Comparison of ENCODE assay signal across 8 mouse cellular contexts in genomic region chr12:69680635-69681565, GRCm38 (mm10). TPM values are rescaled to one million over a fixed set of nuclear protein-coding genes. Genes with fewer than 3 reads are reported as not detected.
DNase-seq lines count a peak whose midpoint lies in the region; ATAC-seq and TF ChIP-seq lines count a peak whose summit lies in the region.

No protein-coding gene starts in this region.

- H3K4me2 ChIP-seq in intestine, embryonic 14.5 days (ENCODE audit: low read length): peak overlapping the region; percentile 78
- peak overlapping the region; percentile 88 for H3K4me2 ChIP-seq in limb, embryonic 12.5 days
- peak overlapping the region; percentile 80 for H3K4me2 ChIP-seq in midbrain, embryonic 12.5 days (replicated peaks)

- peak; percentile 9; the same call in 1 of the 2 replicates for ATAC-seq in intestine, embryonic 14.5 days (replicated peaks; ENCODE audit: low FRiP score, low TSS enrichment, low read depth)
- peak; percentile 64 for ATAC-seq in limb, embryonic 12.5 days (ENCODE audit: insufficient number of reproducible peaks, insufficient read depth, low FRiP score, low TSS enrichment, low read depth)
- peak; percentile 58; the same call in 1 of the 2 replicates for ATAC-seq in midbrain, embryonic 12.5 days (ENCODE audit: low FRiP score, low read depth)

- H3K9me3 ChIP-seq in intestine, embryonic 14.5 days (ENCODE audit: control insufficient read depth, low read length): no peaks in the 10 kb centered on the region
- no peaks in the 10 kb centered on the region for H3K9me3 ChIP-seq in limb, embryonic 12.5 days
- no peaks in the 10 kb centered on the region for H3K9me3 ChIP-seq in midbrain, embryonic 12.5 days

- peak overlapping the region; percentile 97 for H3K27ac ChIP-seq in intestine, embryonic 14.5 days (ENCODE audit: low read depth)
- peak overlapping the region; percentile 96 for H3K27ac ChIP-seq in limb, embryonic 12.5 days
- peak overlapping the region; percentile 97 for H3K27ac ChIP-seq in midbrain, embryonic 12.5 days (replicated peaks)
- H3K27ac ChIP-seq in spleen, adult 2 months (ENCODE audit: insufficient read depth, low read length): peak overlapping the region; percentile 88

- no peak for TF ChIP-seq CTCF in spleen, adult 2 months (IDR thresholded peaks at IDR 0.05; ENCODE audit: extremely low read depth, insufficient read depth, insufficient read length, insufficient replicate concordance)

- H3K4me3 ChIP-seq in intestine, embryonic 14.5 days (ENCODE audit: low read depth, low read length): peak overlapping the region; percentile 91
- peak overlapping the region; percentile 91 for H3K4me3 ChIP-seq in limb, embryonic 12.5 days (replicated peaks)
- peak overlapping the region; percentile 80 for H3K4me3 ChIP-seq in midbrain, embryonic 12.5 days
- peak overlapping the region; percentile 73 for H3K4me3 ChIP-seq in spleen, adult 2 months (ENCODE audit: extremely low read depth, insufficient read depth, insufficient read length)

- no peak for TF ChIP-seq POLR2A in spleen, adult 2 months (IDR thresholded peaks at IDR 0.05; ENCODE audit: low read depth, low read length)

- H3K9ac ChIP-seq in intestine, embryonic 14.5 days (ENCODE audit: low read length): peak overlapping the region; percentile 97
- H3K9ac ChIP-seq in limb, embryonic 12.5 days (replicated peaks): peak overlapping the region; percentile 96
- peak overlapping the region; percentile 94 for H3K9ac ChIP-seq in midbrain, embryonic 12.5 days (replicated peaks)

- WGBS in intestine, embryonic 14.5 days: 1% methylated on average over 53 of the region's 56 CpGs
- under 1% methylated on average over 56 of the region's 56 CpGs for WGBS in limb, embryonic 12.5 days
- WGBS in midbrain, embryonic 12.5 days: under 1% methylated on average over 56 of the region's 56 CpGs
- 3% methylated on average over 55 of the region's 56 CpGs for WGBS in spleen, adult 2 months

- no peaks in the 10 kb centered on the region for H3K27me3 ChIP-seq in intestine, embryonic 14.5 days (replicated peaks; ENCODE audit: control insufficient read depth, insufficient read depth, low read length)
- no peaks in the 10 kb centered on the region for H3K27me3 ChIP-seq in limb, embryonic 12.5 days
- H3K27me3 ChIP-seq in midbrain, embryonic 12.5 days: no peaks in the 10 kb centered on the region; the same call in 1 of the 2 replicates
- H3K27me3 ChIP-seq in spleen, adult 2 months (ENCODE audit: control insufficient read depth, insufficient read depth, low read length): no peaks in the 10 kb centered on the region

- peaks cover 17% of the 10 kb centered on the region for H3K4me1 ChIP-seq in intestine, embryonic 14.5 days (replicated peaks; ENCODE audit: control insufficient read depth, insufficient read depth, low read length)
- H3K4me1 ChIP-seq in limb, embryonic 12.5 days (replicated peaks): peaks cover 11% of the 10 kb centered on the region
- peaks cover 12% of the 10 kb centered on the region for H3K4me1 ChIP-seq in midbrain, embryonic 12.5 days
- H3K4me1 ChIP-seq in spleen, adult 2 months (ENCODE audit: control insufficient read depth, insufficient read depth, insufficient read length): peaks cover 4% of the 10 kb centered on the region; the same call in 1 of the 2 replicates

- DNase-seq in layer of hippocampus, adult 11-12 months (ENCODE audit: low spot score): peak; percentile 20
- no peak for DNase-seq in layer of hippocampus, adult 9-10 months (ENCODE audit: low spot score)
- peak; percentile 53 for DNase-seq in embryo, embryonic 10 days (ENCODE audit: low spot score)
- DNase-seq in gastrocnemius, postnatal 25 days: peak; percentile 52
- peak; percentile 82 for DNase-seq in intestine, embryonic 14.5 days (ENCODE audit: low spot score)
- peak; percentile 12 to 52 for DNase-seq in spleen, adult 2 months (ENCODE audit: low read depth in 1 of 2, low spot score in 2 of 2)

- no peaks in the 10 kb centered on the region for H3K36me3 ChIP-seq in intestine, embryonic 14.5 days (ENCODE audit: control insufficient read depth, insufficient read depth, low read length)
- H3K36me3 ChIP-seq in limb, embryonic 12.5 days: no peaks in the 10 kb centered on the region
- no peaks in the 10 kb centered on the region for H3K36me3 ChIP-seq in midbrain, embryonic 12.5 days
- no peaks in the 10 kb centered on the region for H3K36me3 ChIP-seq in spleen, adult 2 months (ENCODE audit: control insufficient read depth, insufficient read depth, low read length)

RNA-seq across cellular contexts. Expression of gene Sos2, which starts 0.8 kb away (rescaled TPM):
- total RNA-seq in gastrocnemius, postnatal 25 days (2021): 10 to 100 TPM; 35.3 to 39.6 TPM
- polyA plus RNA-seq in intestine, embryonic 14.5 days (2014; fragmentation: Nextera tagmentation; extraction: Ambion mirVana): 10.6 and 14.6 TPM in 2 replicates
- 9.4 and 9.9 TPM in 2 replicates for polyA plus RNA-seq in limb, embryonic 12.5 days (2016; fragmentation: Nextera tagmentation; extraction: Ambion mirVana)
- polyA plus RNA-seq in midbrain, embryonic 12.5 days (2016; fragmentation: Nextera tagmentation; extraction: Ambion mirVana): 12.1 and 12.4 TPM in 2 replicates
- 8.7 and 9.3 TPM in 2 replicates for polyA plus RNA-seq in spleen, adult 2 months (2012; rRNA removed)

RNA-seq across cellular contexts. Expression of gene L2hgdh, which starts 43.8 kb away (rescaled TPM):
- total RNA-seq in gastrocnemius, postnatal 25 days (2021): 10 to 100 TPM; 31.2 to 32.7 TPM
- 18.4 and 19.3 TPM in 2 replicates for polyA plus RNA-seq in intestine, embryonic 14.5 days (2014; fragmentation: Nextera tagmentation; extraction: Ambion mirVana)
- 19.6 and 22.3 TPM in 2 replicates for polyA plus RNA-seq in limb, embryonic 12.5 days (2016; fragmentation: Nextera tagmentation; extraction: Ambion mirVana)
- 12.4 and 13.5 TPM in 2 replicates for polyA plus RNA-seq in midbrain, embryonic 12.5 days (2016; fragmentation: Nextera tagmentation; extraction: Ambion mirVana)
- polyA plus RNA-seq in spleen, adult 2 months (2012; rRNA removed): 1.4 and 1.9 TPM in 2 replicates

RNA-seq across cellular contexts. Expression of gene Atp5s, which starts 43.9 kb away (rescaled TPM):
- total RNA-seq in gastrocnemius, postnatal 25 days (2021): 10 to 100 TPM; 11.9 to 12.3 TPM
- polyA plus RNA-seq in intestine, embryonic 14.5 days (2014; fragmentation: Nextera tagmentation; extraction: Ambion mirVana): 31.7 and 33.3 TPM in 2 replicates
- 28.1 and 33.4 TPM in 2 replicates for polyA plus RNA-seq in limb, embryonic 12.5 days (2016; fragmentation: Nextera tagmentation; extraction: Ambion mirVana)
- polyA plus RNA-seq in midbrain, embryonic 12.5 days (2016; fragmentation: Nextera tagmentation; extraction: Ambion mirVana): 19.2 and 24.6 TPM in 2 replicates
- 7.9 and 10.5 TPM in 2 replicates for polyA plus RNA-seq in spleen, adult 2 months (2012; rRNA removed)

Comparison
In these comparisons a context has a peak if more than half of its experiments do, and no peak if none do; other contexts are left out.
1. ATAC-seq: peak in every context shown above with its lines; median percentile 64 in limb, embryonic 12.5 days; 58 in midbrain, embryonic 12.5 days; 9 in intestine, embryonic 14.5 days.